Mouse (Mus musculus): Measurements from ENCODE around the gene Dnah2.

The Dnah2 gene

GRCm38 (mm10) chr11:69417449-69418384, 131.2 kb downstream of the Dnah2 start:
- peak; percentile 99 for DNase-seq

- DNase-seq = no peak
Observed at GRCm38 (mm10) chr11:69416921-69417448, 131.9 kb downstream of the Dnah2 start.

- no peak for DNase-seq
Observed at GRCm38 (mm10) chr11:69416509-69416908, 132.4 kb downstream of the Dnah2 start.

- DNase-seq = peak; percentile 96
Observed at GRCm38 (mm10) chr11:69415668-69416451, 133.1 kb downstream of the Dnah2 start.

GRCm38 (mm10) chr11:69415327-69415667, 133.6 kb downstream of the Dnah2 start:
- DNase-seq = peak; percentile 98

- DNase-seq = peak; percentile 91
Observed at GRCm38 (mm10) chr11:69414421-69415326, 134.2 kb downstream of the Dnah2 start.

- peak; percentile 93 for DNase-seq
Observed at GRCm38 (mm10) chr11:69413221-69414181, 135.4 kb downstream of the Dnah2 start, which contains the start of gene Kdm6b. Gene Kdm6b, minus strand, starts transcription at chr11:69413675.

GRCm38 (mm10) chr11:69412548-69412947, 136.4 kb downstream of the Dnah2 start:
- no peak for DNase-seq

GRCm38 (mm10) chr11:69411538-69412203, 137.2 kb downstream of the Dnah2 start:
- peak; percentile 99 for DNase-seq

GRCm38 (mm10) chr11:69411073-69411535, 137.8 kb downstream of the Dnah2 start:
- peak; percentile 99 for DNase-seq

GRCm38 (mm10) chr11:69410310-69411072, 138.4 kb downstream of the Dnah2 start:
- peak; percentile 98 for DNase-seq

GRCm38 (mm10) chr11:69410045-69410309, 138.9 kb downstream of the Dnah2 start:
- no peak for DNase-seq

- DNase-seq = peak; percentile 99
Observed at GRCm38 (mm10) chr11:69409378-69410044, 139.4 kb downstream of the Dnah2 start.

- peak; percentile 99 for DNase-seq
Observed at GRCm38 (mm10) chr11:69408541-69409377, 140.2 kb downstream of the Dnah2 start.

GRCm38 (mm10) chr11:69407724-69408004, 141.2 kb downstream of the Dnah2 start:
- DNase-seq = peak; percentile 92

- peak; percentile 93 for DNase-seq
Observed at GRCm38 (mm10) chr11:69406867-69407723, 141.8 kb downstream of the Dnah2 start.

- DNase-seq = peak; percentile 93
Observed at GRCm38 (mm10) chr11:69406282-69406681, 142.6 kb downstream of the Dnah2 start.
